Mouse (Mus musculus) CH12.LX (cell line): ENCODE results near the gene 4931422A03Rik.

Source experiments
- CTCF ChIP-seq, 2 experiments: IDR thresholded peaks in 1 of 2; conservative IDR thresholded peaks in 1 of 2; 2 replicates each; pipeline ENCODE4 v1.5.1; 2011 to 2012; ENCODE audit warnings: low read depth in 2 of 2, low read length in 2 of 2, improper control_type of control experiment in 1 of 2, inconsistent platforms in 1 of 2, mild to moderate bottlenecking in 1 of 2, moderate library complexity in 1 of 2
- HCFC1 ChIP-seq: IDR thresholded peaks from 2 replicates; pipeline ENCODE4 v1.6.1; 2012; ENCODE audit warnings: low read depth, mild to moderate bottlenecking, inconsistent platforms, low read length, improper control_type of control experiment
- MYC ChIP-seq: IDR thresholded peaks from 2 replicates; pipeline ENCODE4 v1.6.1; 2011; ENCODE audit warnings: low read depth, mild to moderate bottlenecking, improper control_type of control experiment, low read length

DNA sequence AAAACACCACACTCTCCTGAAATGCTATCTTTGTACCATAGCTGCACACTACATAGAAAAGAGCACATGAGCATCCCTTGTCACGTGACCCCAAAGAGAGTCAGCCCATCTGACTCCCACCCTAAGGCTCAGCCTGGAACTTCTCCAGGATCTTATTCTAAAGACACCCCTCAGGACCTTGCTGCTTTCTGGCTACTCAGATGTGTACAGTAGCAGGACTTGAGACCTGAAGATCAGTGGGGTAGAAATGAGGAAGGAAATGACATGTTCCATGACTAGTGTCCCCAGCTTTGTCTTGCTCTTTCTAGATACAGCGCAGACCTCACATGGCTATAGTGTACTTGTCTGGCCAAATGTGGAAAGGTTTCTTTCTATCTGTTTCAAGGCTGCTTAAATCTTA lies 83.3 kb downstream of the 4931422A03Rik start:
- TF ChIP-seq MYC (peak; percentile 76), HCFC1 (no peak), CTCF (conservative IDR thresholded peaks at IDR 0.05 in 1 of 2, IDR thresholded peaks at IDR 0.05 in 1 of 2; ENCODE audit: low read depth in 2 of 2, low read length in 2 of 2) (no peak)
